Mouse (Mus musculus) mouse embryonic stem cell (cell line): ENCODE measurements at regions not wholly inside any gene's neighbourhood (a gene's known extent, or its start where the extent isn't known, plus 50 kb on each side); places are given as distances from the start of the nearest gene placed in this dataset.

Experiments
- in situ Hi-C, 2 experiments: fragments of 300-500 bp; cut with MboI; formaldehyde crosslinking; loops; 1 replicate in 1 of 2; 3 replicates in 1 of 2; pipeline ENCODE4 v1.14.3; 2019 to 2020; ENCODE audit warnings: low sequenced_read_pairs in 2 of 2, low pct_unique_long_range_greater_than_20kb in 1 of 2, mixed read lengths in 1 of 2; ENCODE audit not compliant: unreplicated experiment in 1 of 2

- in situ Hi-C loops: no loop called here
These were observed 490.4 kb downstream of the Insc start for GRCm38 (mm10) chr7:115233850-115234436.

- in situ Hi-C loops: no loop called here
These were observed 493.6 kb downstream of the Insc start for GRCm38 (mm10) chr7:115237131-115237530.

GRCm38 (mm10) chr7:115251591-115252369, 508.3 kb downstream of the Insc start:
- in situ Hi-C loops: no loop called here

GRCm38 (mm10) chr7:115252370-115252750, 508.9 kb downstream of the Insc start:
- in situ Hi-C loops: no loop called here

- in situ Hi-C loops: no loop called here
These were observed 515.1 kb downstream of the Insc start for GRCm38 (mm10) chr7:115258626-115259025.

- in situ Hi-C loops: no loop called here
These were observed 519.6 kb downstream of the Insc start for GRCm38 (mm10) chr7:115263082-115263481.

GRCm38 (mm10) chr7:115266141-115266540, 522.6 kb downstream of the Insc start:
- in situ Hi-C loops: no loop called here

- in situ Hi-C loops: no loop called here
These were observed 527.3 kb downstream of the Insc start for GRCm38 (mm10) chr7:115270803-115271202.

GRCm38 (mm10) chr7:115274836-115275235, 531.3 kb downstream of the Insc start:
- in situ Hi-C loops: no loop called here

- in situ Hi-C loops: no loop called here
These were observed 547.4 kb downstream of the Insc start for GRCm38 (mm10) chr7:115290801-115291417.

GRCm38 (mm10) chr7:115294655-115295230, 551.2 kb downstream of the Insc start:
- in situ Hi-C loops: no loop called here

GRCm38 (mm10) chr7:115300241-115300640, 556.7 kb downstream of the Insc start:
- in situ Hi-C loops: no loop called here

GRCm38 (mm10) chr7:115308377-115308776, 564.9 kb downstream of the Insc start:
- in situ Hi-C loops: no loop called here

- in situ Hi-C loops: no loop called here
These were observed 567.1 kb downstream of the Insc start for GRCm38 (mm10) chr7:115310400-115311225.

GRCm38 (mm10) chr7:115319504-115319903, 576.0 kb downstream of the Insc start:
- in situ Hi-C loops: no loop called here

GRCm38 (mm10) chr7:115322989-115323388, 579.5 kb downstream of the Insc start:
- in situ Hi-C loops: no loop called here

- in situ Hi-C loops: no loop called here
These were observed 584.8 kb downstream of the Insc start for GRCm38 (mm10) chr7:115328300-115328699.

GRCm38 (mm10) chr7:115331698-115332097, 588.2 kb downstream of the Insc start:
- in situ Hi-C loops: no loop called here
